Mouse (Mus musculus) midbrain, embryonic 12.5 days (tissue): ENCODE measurements around the gene AC109138.7. TPM values are rescaled to one million over a fixed set of nuclear protein-coding genes. Genes with fewer than 3 reads are reported as not detected.
"Not testable (repeated sequence)": the region's sequence is repeated elsewhere in the genome, so short reads cannot be mapped to it uniquely, and the experiment has no call there.

Experiments used
- ATAC-seq: fragments of 200-750 bp; cut with Nextera tagmentation; 2 replicates; pipeline ENCODE4 v1.8.0; 2017; ENCODE audit warnings: low read depth, moderate TSS enrichment, moderate library complexity; ENCODE audit not compliant: low FRiP score
- H3K27ac ChIP-seq: fragments of 300-500 bp; sonication (generic); replicated peaks from 2 replicates; pipeline ENCODE4 v1.5.1; 2016; ENCODE audit warnings: mild to moderate bottlenecking
- H3K27me3 ChIP-seq: fragments of 300-500 bp; sonication (generic); 2 replicates; pipeline ENCODE4 v1.6.1; 2016; ENCODE audit warnings: mild to moderate bottlenecking
- H3K36me3 ChIP-seq: fragments of 300-500 bp; sonication (generic); 2 replicates; pipeline ENCODE4 v1.6.1; 2016
- H3K4me1 ChIP-seq: fragments of 300-500 bp; sonication (generic); 2 replicates; pipeline ENCODE4 v1.6.1; 2016
- H3K4me2 ChIP-seq: fragments of 300-500 bp; sonication (generic); replicated peaks from 2 replicates; pipeline ENCODE4 v1.6.1; 2016; ENCODE audit warnings: mild to moderate bottlenecking, moderate library complexity
- H3K4me3 ChIP-seq: fragments of 300-500 bp; sonication (generic); 2 replicates; pipeline ENCODE4 v1.5.1; 2016; ENCODE audit warnings: mild to moderate bottlenecking
- H3K9ac ChIP-seq: fragments of 300-500 bp; sonication (generic); replicated peaks from 2 replicates; pipeline ENCODE4 v1.6.1; 2016; ENCODE audit warnings: mild to moderate bottlenecking, moderate library complexity
- H3K9me3 ChIP-seq: fragments of 300-500 bp; sonication (generic); 2 replicates; pipeline ENCODE4 v1.6.1; 2016; ENCODE audit warnings: mild to moderate bottlenecking
- WGBS: fragments of 180-500 bp; shearing (Covaris S2); methylation state at CpG from one replicate; pipeline ENCODE4 v1.1.7; 2016; 5-methylcytosine and 5-hydroxymethylcytosine counted together
- polyA plus RNA-seq: library from polyadenylated mRNA; unstranded; fragments of >200 nt; fragmentation: Nextera tagmentation; extraction: Ambion mirVana; gene quantifications from 2 replicates; pipeline ENCODE4 v1.2.1, GENCODE M21; 2016

Gene AC109138.7
- polyA plus RNA-seq, 1 experiment from 2014 or later = not detected

DNA sequence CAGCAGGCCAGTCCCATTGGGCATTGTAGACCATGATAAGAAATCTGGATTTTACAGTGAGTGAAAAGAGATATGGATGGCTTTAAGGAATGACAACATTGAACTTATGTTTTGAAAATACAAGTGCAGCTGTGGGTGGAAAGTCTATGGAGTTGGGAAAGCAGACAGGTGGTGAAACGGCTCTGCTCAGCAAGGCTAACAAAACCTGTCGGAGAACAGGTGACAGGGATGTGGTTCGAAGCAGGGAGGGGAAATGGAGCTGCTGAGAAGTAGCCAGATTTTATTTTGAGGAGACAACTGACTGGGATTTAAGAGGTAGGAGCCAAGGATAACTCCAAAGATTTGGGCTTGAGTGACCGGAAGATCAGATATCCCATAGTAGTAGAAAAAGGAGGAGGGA is 20.4 kb downstream of the AC109138.7 start:
- H3K36me3 ChIP-seq = no peaks in the 10 kb centered on the region
- no peak overlapping the region for H3K27ac ChIP-seq
- no peak overlapping the region for H3K4me3 ChIP-seq
- H3K9me3 ChIP-seq = no peaks in the 10 kb centered on the region
- H3K9ac ChIP-seq = no peak overlapping the region
- peaks cover 26% of the 10 kb centered on the region for H3K27me3 ChIP-seq
- peaks cover 12% of the 10 kb centered on the region for H3K4me1 ChIP-seq
- ATAC-seq = no peak
- 80% methylated on average over 4 of the region's 4 CpGs for WGBS
- H3K4me2 ChIP-seq = no peak overlapping the region

- ATAC-seq = no peak
- Histone ChIP-seq H3K27me3 (peaks cover 4% of the 10 kb centered on the region; the same call in 1 of the 2 replicates), H3K4me3 (no peak overlapping the region), H3K36me3 (no peaks in the 10 kb centered on the region), H3K4me2 (no peak overlapping the region), H3K27ac (no peak overlapping the region), H3K9me3 (no peaks in the 10 kb centered on the region), H3K9ac (no peak overlapping the region), H3K4me1 (no peaks in the 10 kb centered on the region)
- 72% methylated on average over 8 of the region's 8 CpGs for WGBS
These were observed 26.1 kb downstream of the AC109138.7 start for GRCm38 (mm10) chr19:4240247-4240668.

GRCm38 (mm10) chr19:4242416-4242815 is 28.3 kb downstream of the AC109138.7 start:
- Histone ChIP-seq H3K27me3 (peaks cover under 1% of the 10 kb centered on the region; the same call in 1 of the 2 replicates), H3K4me2 (no peak overlapping the region), H3K9ac (no peak overlapping the region), H3K4me1 (no peaks in the 10 kb centered on the region), H3K36me3 (no peaks in the 10 kb centered on the region), H3K9me3 (no peaks in the 10 kb centered on the region), H3K27ac (no peak overlapping the region), H3K4me3 (no peak overlapping the region)
- no peak for ATAC-seq
- 71% methylated on average over 3 of the region's 3 CpGs for WGBS

GRCm38 (mm10) chr19:4244775-4245174 is 30.6 kb downstream of the AC109138.7 start:
- Histone ChIP-seq H3K27me3 (0 out of 2 replicates have a peak, but pooled peaks cover 4% of the 10 kb centered on the region), H3K36me3 (no peaks in the 10 kb centered on the region), H3K9ac (no peak overlapping the region), H3K4me2 (no peak overlapping the region), H3K4me3 (no peak overlapping the region), H3K4me1 (no peaks in the 10 kb centered on the region), H3K9me3 (no peaks in the 10 kb centered on the region), H3K27ac (no peak overlapping the region)
- 81% methylated on average over 6 of the region's 6 CpGs for WGBS
- ATAC-seq = no peak

DNA sequence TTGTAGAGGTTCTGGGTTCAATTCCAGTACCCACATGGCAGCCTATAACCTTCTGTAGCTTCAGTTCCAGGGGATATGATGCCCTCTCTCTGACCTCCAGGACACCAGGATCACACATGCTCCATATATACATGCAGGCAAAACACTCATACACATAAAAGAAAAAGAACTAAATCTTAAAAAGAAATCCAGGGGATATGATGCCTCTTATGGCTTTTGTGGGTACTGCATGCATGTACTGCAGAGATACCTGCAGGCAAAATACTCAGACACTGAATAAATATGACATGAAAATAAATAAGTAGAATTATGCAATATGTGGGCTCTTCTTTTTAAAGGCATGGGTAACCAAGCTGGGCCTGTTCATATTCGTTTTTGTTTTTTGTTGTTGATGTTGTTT is 32.9 kb downstream of the AC109138.7 start:
- no peak for ATAC-seq
- no peaks in the 10 kb centered on the region for H3K9me3 ChIP-seq
- WGBS = 61% methylated on average over 1 of the region's 1 CpGs

DNA sequence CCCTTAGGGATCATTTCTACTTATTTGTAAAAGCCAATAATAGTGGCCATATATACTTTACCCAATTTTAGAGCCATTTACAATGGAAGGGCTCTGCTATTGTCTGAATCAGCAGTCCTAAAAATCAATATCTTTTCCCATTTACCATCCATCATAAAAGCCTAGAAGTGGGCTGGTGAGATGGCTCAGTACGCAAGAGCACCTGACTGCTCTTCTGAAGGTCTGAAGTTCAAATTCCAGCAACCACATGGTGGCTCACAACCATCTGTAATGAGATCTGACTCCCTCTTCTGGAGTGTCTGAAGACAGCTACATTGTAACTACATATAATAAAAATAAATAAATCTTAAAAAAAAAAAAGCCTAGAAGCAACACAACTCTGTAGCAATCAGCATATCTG is 34.5 kb downstream of the AC109138.7 start:
- not testable (repeated sequence) for ATAC-seq, H3K4me1 ChIP-seq, H3K36me3 ChIP-seq, H3K4me3 ChIP-seq, H3K9ac ChIP-seq, H3K27ac ChIP-seq, H3K9me3 ChIP-seq, H3K27me3 ChIP-seq, H3K4me2 ChIP-seq
- WGBS = 68% methylated on average over 1 of the region's 1 CpGs

More for the DNA sequence above, 32.9 kb downstream of the AC109138.7 start:
- Histone ChIP-seq H3K27me3 (0 out of 2 replicates have a peak, but pooled peaks cover 4% of the 10 kb centered on the region), H3K4me3 (no peak overlapping the region), H3K27ac (no peak overlapping the region), H3K9ac (no peak overlapping the region), H3K4me1 (no peaks in the 10 kb centered on the region), H3K4me2 (no peak overlapping the region), H3K36me3 (no peaks in the 10 kb centered on the region)

DNA sequence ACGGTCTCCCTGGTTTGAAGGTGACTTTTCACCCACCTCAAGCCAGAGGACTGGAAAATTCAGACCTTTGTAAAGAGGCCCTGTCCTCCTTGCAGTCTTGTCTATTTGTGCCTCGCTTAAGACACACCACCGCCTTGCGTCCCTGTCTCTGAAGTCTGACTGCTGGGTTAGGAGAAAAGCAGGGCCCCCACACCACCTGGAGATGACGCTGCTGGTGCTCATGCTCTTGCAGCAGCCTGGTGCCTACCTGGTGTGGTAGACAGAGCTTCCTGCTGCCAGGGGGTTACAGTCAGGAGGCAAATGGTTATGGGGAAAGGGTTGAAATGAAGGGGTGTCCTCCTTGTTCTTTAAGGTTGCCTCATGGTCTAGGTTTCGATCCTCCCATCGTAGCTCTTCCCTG is 40.1 kb downstream of the AC109138.7 start:
- Histone ChIP-seq H3K9me3 (no peaks in the 10 kb centered on the region), H3K36me3 (no peaks in the 10 kb centered on the region), H3K27ac (no peak overlapping the region), H3K27me3 (peaks cover 5% of the 10 kb centered on the region; the same call in 1 of the 2 replicates), H3K9ac (no peak overlapping the region), H3K4me3 (no peak overlapping the region), H3K4me2 (no peak overlapping the region), H3K4me1 (0 out of 2 replicates have a peak, but pooled peaks cover 5% of the 10 kb centered on the region)
- no peak for ATAC-seq
- 93% methylated on average over 7 of the region's 7 CpGs for WGBS

- ATAC-seq = no peak
- H3K9me3 ChIP-seq = no peaks in the 10 kb centered on the region
- no peak overlapping the region for H3K4me3 ChIP-seq
- 74% methylated on average over 11 of the region's 11 CpGs for WGBS
- H3K9ac ChIP-seq = no peak overlapping the region
- no peaks in the 10 kb centered on the region for H3K36me3 ChIP-seq
- peaks cover 5% of the 10 kb centered on the region; the same call in 1 of the 2 replicates for H3K27me3 ChIP-seq
- no peak overlapping the region for H3K27ac ChIP-seq
- H3K4me2 ChIP-seq = no peak overlapping the region
- H3K4me1 ChIP-seq = 0 out of 2 replicates have a peak, but pooled peaks cover 5% of the 10 kb centered on the region
These were observed 41.5 kb downstream of the AC109138.7 start for GRCm38 (mm10) chr19:4255583-4256162.

GRCm38 (mm10) chr19:4257216-4257896 is 43.2 kb downstream of the AC109138.7 start:
- peak overlapping the region; percentile 92 for H3K4me2 ChIP-seq
- WGBS = under 1% methylated on average over 41 of the region's 41 CpGs
- no peaks in the 10 kb centered on the region for H3K9me3 ChIP-seq
- H3K4me3 ChIP-seq = peak overlapping the region; percentile 63
- no peak overlapping the region for H3K27ac ChIP-seq
- H3K4me1 ChIP-seq = 0 out of 2 replicates have a peak, but pooled peaks cover 5% of the 10 kb centered on the region
- H3K27me3 ChIP-seq = peaks cover 5% of the 10 kb centered on the region; the same call in 1 of the 2 replicates
- H3K36me3 ChIP-seq = no peaks in the 10 kb centered on the region
- peak; percentile 93 for ATAC-seq
- peak overlapping the region; percentile 68 for H3K9ac ChIP-seq

DNA sequence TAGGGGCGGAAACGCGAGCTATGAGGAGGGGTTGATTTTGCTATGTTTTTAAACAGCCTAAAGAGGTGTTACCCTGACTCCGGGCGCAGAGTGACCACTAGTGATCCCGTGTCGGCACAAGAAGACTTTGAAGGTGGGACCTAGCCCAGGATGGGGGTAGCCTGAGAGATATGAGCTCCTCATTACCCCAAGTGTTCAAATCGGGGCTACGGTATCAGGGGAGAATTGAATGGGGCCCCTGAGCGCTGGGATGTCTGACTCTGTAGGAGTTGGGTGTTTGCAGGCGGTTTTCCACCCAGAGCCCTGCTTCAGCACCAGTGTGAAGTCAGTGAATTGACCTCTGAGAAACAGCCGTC is 43.7 kb downstream of the AC109138.7 start:
- Histone ChIP-seq H3K9ac (peak overlapping the region; percentile 53), H3K27me3 (peaks cover 5% of the 10 kb centered on the region; the same call in 1 of the 2 replicates), H3K27ac (no peak overlapping the region), H3K4me3 (peak overlapping the region; percentile 63), H3K36me3 (no peaks in the 10 kb centered on the region), H3K9me3 (no peaks in the 10 kb centered on the region), H3K4me2 (peak overlapping the region; percentile 92), H3K4me1 (0 out of 2 replicates have a peak, but pooled peaks cover 5% of the 10 kb centered on the region)
- WGBS = 21% methylated on average over 12 of the region's 12 CpGs
- peak; percentile 84; the same call in 1 of the 2 replicates for ATAC-seq

DNA sequence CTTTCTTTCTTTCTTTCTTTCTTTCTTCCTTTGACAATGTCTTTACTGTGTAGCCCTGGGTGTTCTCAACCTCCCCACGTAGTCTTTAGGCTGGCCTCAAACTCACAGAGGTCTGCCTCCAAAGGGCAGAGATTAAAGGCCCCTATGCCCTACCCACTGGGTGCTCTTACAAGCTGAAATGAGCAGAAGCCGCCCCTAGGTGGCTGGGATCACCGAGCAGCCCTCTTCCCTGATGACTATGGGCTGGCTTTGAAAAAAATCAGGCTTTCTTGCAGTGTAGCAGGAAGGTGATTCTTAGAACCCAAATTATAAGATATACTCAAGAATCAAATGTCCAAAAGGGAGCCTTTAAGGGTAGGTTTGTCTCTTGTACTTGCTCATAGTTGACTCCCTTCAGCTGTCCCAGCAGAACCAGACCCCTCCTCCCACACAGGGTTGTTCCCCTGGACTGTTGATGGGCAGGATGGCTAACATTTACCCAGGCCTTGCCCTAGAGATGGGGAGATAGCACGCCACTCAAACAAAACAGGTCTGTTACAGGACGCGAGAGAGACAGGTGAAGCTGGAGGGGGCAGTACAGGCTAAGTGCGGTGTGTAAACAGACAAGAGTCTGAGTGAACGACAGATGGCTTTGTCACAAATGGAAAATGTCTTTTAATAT is 47.0 kb downstream of the AC109138.7 start:
- ATAC-seq = no peak
- peaks cover 10% of the 10 kb centered on the region for H3K27me3 ChIP-seq
- WGBS = 54% methylated on average over 8 of the region's 8 CpGs
- no peak overlapping the region for H3K9ac ChIP-seq
- H3K36me3 ChIP-seq = no peaks in the 10 kb centered on the region
- no peak overlapping the region for H3K4me2 ChIP-seq
- H3K4me3 ChIP-seq = no peak overlapping the region
- 0 out of 2 replicates have a peak, but pooled peaks cover 5% of the 10 kb centered on the region for H3K4me1 ChIP-seq
- no peaks in the 10 kb centered on the region for H3K9me3 ChIP-seq
- no peak overlapping the region for H3K27ac ChIP-seq

GRCm38 (mm10) chr19:4262756-4263155 is 48.6 kb downstream of the AC109138.7 start:
- H3K9ac ChIP-seq = no peak overlapping the region
- WGBS = 87% methylated on average over 6 of the region's 6 CpGs
- peaks cover 15% of the 10 kb centered on the region for H3K27me3 ChIP-seq
- ATAC-seq = no peak
- H3K9me3 ChIP-seq = no peaks in the 10 kb centered on the region
- no peak overlapping the region for H3K4me2 ChIP-seq
- H3K4me3 ChIP-seq = no peak overlapping the region
- H3K27ac ChIP-seq = no peak overlapping the region
- 0 out of 2 replicates have a peak, but pooled peaks cover 3% of the 10 kb centered on the region for H3K4me1 ChIP-seq
- H3K36me3 ChIP-seq = no peaks in the 10 kb centered on the region
